Mouse (Mus musculus) ES-Bruce4 (cell line): ENCODE results near the gene Gjb5. TPM values are rescaled to one million over a fixed set of nuclear protein-coding genes. Genes with fewer than 3 reads are reported as not detected.

Experiments used
- H3K27ac ChIP-seq: 2 replicates; pipeline ENCODE4 v1.5.1; 2012; ENCODE audit warnings: low read length, inconsistent platforms; ENCODE audit not compliant: insufficient read depth
- H3K27me3 ChIP-seq: 2 replicates; pipeline ENCODE4 v1.6.1; 2012; ENCODE audit warnings: mild to moderate bottlenecking, low read length, inconsistent platforms; ENCODE audit not compliant: control insufficient read depth, poor library complexity, insufficient read depth, severe bottlenecking
- H3K36me3 ChIP-seq: 2 replicates; pipeline ENCODE4 v1.6.1; 2012; ENCODE audit warnings: inconsistent platforms, mild to moderate bottlenecking, low read length, moderate library complexity; ENCODE audit not compliant: control insufficient read depth, poor library complexity, insufficient read depth, severe bottlenecking
- H3K4me1 ChIP-seq: one replicate; pipeline ENCODE4 v1.8.1; 2011; ENCODE audit warnings: low read length; ENCODE audit not compliant: control insufficient read depth, insufficient read depth
- H3K4me3 ChIP-seq: 2 replicates; pipeline ENCODE4 v1.5.1; 2011; ENCODE audit warnings: low read depth, mild to moderate bottlenecking, low read length
- H3K9ac ChIP-seq: 2 replicates; pipeline ENCODE4 v1.6.1; 2012; ENCODE audit warnings: low read depth, mild to moderate bottlenecking, inconsistent platforms; ENCODE audit not compliant: poor library complexity, severe bottlenecking
- H3K9me3 ChIP-seq: replicated peaks from 2 replicates; pipeline ENCODE4 v1.6.1; 2012; ENCODE audit warnings: mild to moderate bottlenecking, low read length, inconsistent platforms; ENCODE audit not compliant: control insufficient read depth, poor library complexity, insufficient read depth, severe bottlenecking
- CTCF ChIP-seq: IDR thresholded peaks from one replicate; pipeline ENCODE4 v1.8.1; 2011; ENCODE audit warnings: low read depth, low read length
- EP300 ChIP-seq: IDR thresholded peaks from 2 replicates; pipeline ENCODE4 v1.6.1; 2011; ENCODE audit warnings: low read depth, low read length; ENCODE audit not compliant: insufficient read depth
- POLR2A ChIP-seq: IDR thresholded peaks from one replicate; pipeline ENCODE4 v1.8.1; 2011; ENCODE audit warnings: low read length; ENCODE audit not compliant: insufficient read depth
- polyA plus RNA-seq: library from polyadenylated mRNA; stranded (reverse); fragments of >200 nt; gene quantifications from 2 replicates; pipeline ENCODE4 v1.2.4, GENCODE M21; 2011; ENCODE audit warnings: low read depth; ENCODE audit not compliant: missing spikeins, insufficient read depth, insufficient read length

The Gjb5 gene
- 15.9 and 16.5 TPM in 2 replicates for polyA plus RNA-seq

GRCm38 (mm10) chr4:127358018-127358417, at the start of gene Gjb5:
Gene Gjb5 (minus strand): TSS chr4:127358181.
- Histone ChIP-seq H3K9ac (peak within 1 kb of the TSS; percentile 29; the same call in 1 of the 2 replicates), H3K36me3 (peaks cover 9% of the 10 kb centered on the region; the same call in 1 of the 2 replicates), H3K4me1 (peaks cover 18% of the 10 kb centered on the region), H3K27ac (peak within 1 kb of the TSS; percentile 60), H3K27me3 (no peaks in the 10 kb centered on the region), H3K4me3 (peak within 1 kb of the TSS; percentile 60), H3K9me3 (no peaks in the 10 kb centered on the region)
- TF ChIP-seq POLR2A = no peak
- TF ChIP-seq CTCF = no peak
- no peak for TF ChIP-seq EP300

- H3K36me3 ChIP-seq = no peaks in the 10 kb centered on the region
- H3K27ac ChIP-seq = no peak overlapping the region
- H3K9ac ChIP-seq = no peak overlapping the region
- H3K4me3 ChIP-seq = no peak overlapping the region
- TF ChIP-seq EP300 (no peak), POLR2A (no peak), CTCF (no peak)
- H3K9me3 ChIP-seq = no peaks in the 10 kb centered on the region
- no peaks in the 10 kb centered on the region for H3K27me3 ChIP-seq
- H3K4me1 ChIP-seq = no peaks in the 10 kb centered on the region
These were observed 44.6 kb upstream of the Gjb5 start for GRCm38 (mm10) chr4:127402614-127403013.

- Histone ChIP-seq H3K36me3 (no peaks in the 10 kb centered on the region), H3K9ac (no peak overlapping the region), H3K27me3 (no peaks in the 10 kb centered on the region), H3K4me3 (no peak overlapping the region), H3K27ac (no peak overlapping the region), H3K4me1 (no peaks in the 10 kb centered on the region), H3K9me3 (no peaks in the 10 kb centered on the region)
- TF ChIP-seq CTCF (no peak), POLR2A (no peak), EP300 (no peak)
These were observed 44.2 kb upstream of the Gjb5 start for GRCm38 (mm10) chr4:127402166-127402565.

GRCm38 (mm10) chr4:127400165-127401145, 42.5 kb upstream of the Gjb5 start:
- Histone ChIP-seq H3K4me1 (no peaks in the 10 kb centered on the region), H3K27ac (no peak overlapping the region), H3K9me3 (no peaks in the 10 kb centered on the region), H3K9ac (no peak overlapping the region), H3K36me3 (no peaks in the 10 kb centered on the region), H3K27me3 (no peaks in the 10 kb centered on the region), H3K4me3 (no peak overlapping the region)
- no peak for TF ChIP-seq CTCF
- TF ChIP-seq EP300 = no peak
- TF ChIP-seq POLR2A = no peak

- Histone ChIP-seq H3K27me3 (no peaks in the 10 kb centered on the region), H3K4me3 (no peak overlapping the region), H3K27ac (no peak overlapping the region), H3K36me3 (no peaks in the 10 kb centered on the region), H3K9me3 (no peaks in the 10 kb centered on the region), H3K4me1 (no peaks in the 10 kb centered on the region), H3K9ac (no peak overlapping the region)
- no peak for TF ChIP-seq EP300
- TF ChIP-seq POLR2A = no peak
- TF ChIP-seq CTCF = no peak
These were observed 37.6 kb upstream of the Gjb5 start for GRCm38 (mm10) chr4:127395591-127395990.

GRCm38 (mm10) chr4:127389645-127390044, 31.7 kb upstream of the Gjb5 start:
- Histone ChIP-seq H3K9me3 (no peaks in the 10 kb centered on the region), H3K36me3 (no peaks in the 10 kb centered on the region), H3K9ac (no peak overlapping the region), H3K4me3 (no peak overlapping the region), H3K27ac (no peak overlapping the region), H3K4me1 (no peaks in the 10 kb centered on the region), H3K27me3 (no peaks in the 10 kb centered on the region)
- TF ChIP-seq CTCF (no peak), EP300 (no peak), POLR2A (no peak)
